Mouse (Mus musculus) Patski (cell line): ENCODE measurements around the gene Arf3. TPM values are rescaled to one million over a fixed set of nuclear protein-coding genes. Genes with fewer than 3 reads are reported as not detected.
"Not testable (repeated sequence)": the region's sequence is repeated elsewhere in the genome, so short reads cannot be mapped to it uniquely, and the experiment has no call there.

ENCODE experiments used
- ATAC-seq: fragments of 100-300 bp; one replicate; pipeline ENCODE4 v1.8.0; 2021
- CTCF ChIA-PET: fragments of 350-600 bp; sonication (Branson Sonifier 250); formaldehyde crosslinking; loops from one replicate; lab custom pipeline; 2022; ENCODE audit warnings: inconsistent platforms; lab: Charles Lee
- POLR2A ChIA-PET: fragments of 350-600 bp; sonication (Branson Sonifier 250); formaldehyde crosslinking; loops from one replicate; lab custom pipeline; 2022; ENCODE audit warnings: antibody characterized with exemption, inconsistent platforms; lab: Charles Lee
- DNase-seq: peaks from one replicate; pipeline ENCODE4 v3.0.0-alpha.2; 2011; ENCODE audit warnings: low read depth, low spot score
- H3K27me3 ChIP-seq: fragments of 371-371 bp; one replicate; pipeline ENCODE4 v1.5.1; 2021
- CTCF ChIP-seq: fragments of 100-300 bp; IDR thresholded peaks from one replicate; pipeline ENCODE4 v1.5.1; 2021
- in situ Hi-C: fragments of 300-500 bp; cut with MboI; formaldehyde crosslinking; loops from 3 replicates; pipeline ENCODE4 v1.11.1; 2018; ENCODE audit warnings: low pct_unique_long_range_greater_than_20kb, mixed read lengths
- polyA plus RNA-seq: library from polyadenylated mRNA; unstranded; gene quantifications from one replicate; pipeline ENCODE4 v1.2.3, GENCODE M21; 2021

The Arf3 gene
- 136 TPM for polyA plus RNA-seq

GRCm38 (mm10) chr15:98762670-98763529 lies at the start of gene Arf3:
Gene Arf3, minus strand, starts transcription at chr15:98763214.
- ATAC-seq (peak; percentile 69), DNase-seq (peak; percentile 68)
- H3K27me3 ChIP-seq: no peaks in the 10 kb centered on the region
- CTCF ChIA-PET: interaction anchor here (0.7 to 0.9 kb wide), 2 partner anchors 11 to 18 kb away, joined by 3 read pairs; no protein-coding TSS in a partner anchor
- POLR2A ChIA-PET: interaction anchor here (0.5 to 1.3 kb wide), 11 partner anchors 8 to 384 kb away, joined by 3 to 7 read pairs (median 4); no protein-coding TSS in a partner anchor
- TF ChIP-seq CTCF: no peak
- in situ Hi-C loops: no loop called here

DNA sequence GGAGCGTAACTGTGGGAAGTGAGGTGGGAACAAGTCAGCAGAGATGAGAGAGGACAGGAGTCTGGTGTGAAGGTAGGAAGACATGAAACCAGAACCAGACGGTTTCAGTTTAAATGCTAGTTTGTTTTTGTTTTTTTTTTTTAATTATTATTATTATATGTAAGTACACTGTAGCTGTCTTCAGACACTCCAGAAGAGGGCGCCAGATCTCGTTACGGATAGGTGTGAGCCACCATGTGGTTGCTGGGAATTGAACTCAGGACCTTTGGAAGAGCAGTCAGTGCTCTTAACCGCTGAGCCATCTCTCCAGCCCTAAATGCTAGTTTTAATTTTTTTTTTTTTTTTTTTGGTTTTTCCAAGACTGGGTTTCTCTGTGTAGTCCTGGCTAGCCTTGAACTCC lies 47.2 kb upstream of the Arf3 start:
- ChIA-PET POLR2A (interaction anchor here (2.0 kb wide), 1 partner anchor 12 kb away, joined by 4 read pairs; no protein-coding TSS in a partner anchor), CTCF (interaction anchor here (1.3 kb wide), 1 partner anchor 11 kb away, joined by 4 read pairs; no protein-coding TSS in a partner anchor)
- in situ Hi-C loops, H3K27me3 ChIP-seq, ATAC-seq, DNase-seq: not testable (repeated sequence)

DNA sequence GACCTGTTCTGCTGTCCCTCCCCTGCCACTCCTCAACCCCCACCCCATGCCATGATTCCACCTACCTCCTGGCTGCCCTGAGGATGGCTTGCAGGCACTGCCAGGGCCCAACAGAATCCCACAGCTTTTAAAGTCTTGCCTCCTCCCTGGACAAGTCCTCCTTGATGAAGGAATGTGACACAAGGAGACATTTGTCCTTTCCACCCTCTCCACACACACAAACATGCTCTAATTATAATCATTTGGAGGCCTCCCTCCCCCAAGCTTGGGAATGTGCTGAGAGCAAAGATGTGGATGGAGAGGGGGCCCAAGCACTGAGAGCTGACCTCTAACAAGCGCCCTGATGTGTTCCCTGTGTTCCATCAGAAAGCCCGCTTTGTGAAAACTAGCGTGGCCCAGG lies 46.4 kb upstream of the Arf3 start, which contains the start of gene Ddn:
TSS of gene Ddn (minus strand) at position 101 of the 400 bp plus-strand sequence.
- DNase-seq: no peak
- POLR2A ChIA-PET: interaction anchor here (0.7 to 2.0 kb wide), 2 partner anchors 12 to 116 kb away, joined by 3 to 4 read pairs; no protein-coding TSS in a partner anchor
- ATAC-seq: no peak
- peaks cover 7% of the 10 kb centered on the region for H3K27me3 ChIP-seq
- in situ Hi-C loops: no loop called here
- no peak for TF ChIP-seq CTCF
- CTCF ChIA-PET: interaction anchor here (2.3 kb wide), 1 partner anchor 21 kb away, joined by 6 read pairs; no protein-coding TSS in a partner anchor

DNA sequence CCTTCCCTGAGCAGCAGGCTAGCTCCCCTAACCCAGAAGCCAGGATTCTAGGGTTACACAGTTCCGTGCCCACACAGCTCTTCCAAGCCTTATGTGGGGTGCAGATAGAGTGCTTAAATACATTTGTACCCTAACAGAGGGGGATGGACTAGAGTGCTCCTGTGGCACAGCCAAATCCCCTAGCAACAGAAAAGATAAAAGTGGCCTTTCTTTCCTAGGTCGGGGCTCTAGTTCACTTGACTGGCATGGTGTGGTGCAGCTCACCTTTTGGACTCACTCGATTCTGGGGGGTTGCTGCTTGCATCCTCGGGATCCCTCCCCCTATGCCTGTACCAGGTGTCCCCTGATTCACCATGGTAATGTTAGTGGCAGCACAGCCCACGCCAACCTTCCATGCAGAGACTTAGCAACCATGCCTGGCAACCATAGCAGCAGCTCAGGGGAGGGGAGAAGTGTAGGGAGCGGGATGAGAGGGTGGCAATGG lies 45.7 kb upstream of the Arf3 start:
- in situ Hi-C loops: no loop called here
- CTCF ChIA-PET: interaction anchor here (1.0 to 2.3 kb wide), 2 partner anchors 16 to 20 kb away, joined by 3 to 6 read pairs; no protein-coding TSS in a partner anchor

GRCm38 (mm10) chr15:98807895-98808650 lies 45.1 kb upstream of the Arf3 start:
- ATAC-seq (no peak), DNase-seq (no peak)
- in situ Hi-C loops: no loop called here
- ChIA-PET POLR2A (interaction anchor here (0.6 kb wide), 1 partner anchor 13 kb away, joined by 4 read pairs; no protein-coding TSS in a partner anchor), CTCF (interaction anchor here (1.0 to 2.3 kb wide), 2 partner anchors 17 to 19 kb away, joined by 3 to 6 read pairs; no protein-coding TSS in a partner anchor)
- TF ChIP-seq CTCF: no peak
- peaks cover 7% of the 10 kb centered on the region for H3K27me3 ChIP-seq

More for the DNA sequence above, 45.7 kb upstream of the Arf3 start:
- ATAC-seq: no peak
- H3K27me3 ChIP-seq: peaks cover 7% of the 10 kb centered on the region
- DNase-seq: no peak
- POLR2A ChIA-PET: interaction anchor here (0.6 to 0.7 kb wide), 2 partner anchors 12 to 115 kb away, joined by 3 to 4 read pairs; no protein-coding TSS in a partner anchor
- no peak for TF ChIP-seq CTCF

DNA sequence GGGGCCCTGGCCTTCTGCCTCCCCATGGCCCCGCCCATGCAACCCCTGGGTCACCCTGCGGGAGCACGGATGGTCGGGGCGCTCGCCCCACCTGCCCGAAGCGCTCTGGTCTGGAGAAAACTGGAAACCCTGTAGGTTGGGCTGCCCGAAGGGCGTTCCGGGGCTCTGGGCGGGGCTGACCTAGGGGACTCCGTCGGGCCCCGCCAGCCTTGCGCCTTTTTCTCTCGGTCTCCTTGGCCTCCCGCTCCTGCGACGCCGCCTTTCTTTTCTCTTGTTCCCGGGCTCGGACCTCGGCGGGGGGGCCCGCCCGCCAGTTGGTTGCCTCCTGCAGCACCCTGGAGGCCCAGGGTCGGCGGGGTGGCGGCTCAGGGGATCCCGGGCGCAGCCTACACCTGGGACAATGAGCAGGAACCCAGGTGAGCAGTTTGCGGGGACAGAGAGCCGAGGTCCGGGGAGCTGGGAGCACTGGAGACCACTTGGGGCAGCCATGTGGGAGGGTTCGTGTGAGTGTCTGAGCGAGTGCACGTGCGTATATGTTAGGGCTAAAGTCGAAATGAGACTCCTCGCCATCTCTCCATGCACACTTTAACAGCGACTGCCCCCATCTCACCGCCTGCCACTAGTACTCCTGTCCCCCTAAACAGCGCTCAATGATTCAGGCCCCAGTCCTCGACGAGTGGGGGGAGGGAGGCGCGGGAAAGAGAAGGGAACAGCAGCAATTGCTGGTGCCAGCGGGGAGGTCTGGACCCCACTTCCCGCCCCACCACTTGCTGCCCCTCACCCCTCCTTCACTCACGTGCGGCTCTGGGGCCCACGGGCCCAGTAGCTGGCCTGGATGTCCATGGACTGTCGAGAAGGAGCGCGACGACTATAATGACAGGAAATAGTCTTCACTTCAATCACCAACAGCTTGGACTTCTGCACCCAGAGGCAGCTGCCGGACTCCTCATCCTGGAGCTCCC lies 44.1 kb upstream of the Arf3 start:
- no peak for DNase-seq
- peaks cover 7% of the 10 kb centered on the region for H3K27me3 ChIP-seq
- TF ChIP-seq CTCF: no peak

DNA sequence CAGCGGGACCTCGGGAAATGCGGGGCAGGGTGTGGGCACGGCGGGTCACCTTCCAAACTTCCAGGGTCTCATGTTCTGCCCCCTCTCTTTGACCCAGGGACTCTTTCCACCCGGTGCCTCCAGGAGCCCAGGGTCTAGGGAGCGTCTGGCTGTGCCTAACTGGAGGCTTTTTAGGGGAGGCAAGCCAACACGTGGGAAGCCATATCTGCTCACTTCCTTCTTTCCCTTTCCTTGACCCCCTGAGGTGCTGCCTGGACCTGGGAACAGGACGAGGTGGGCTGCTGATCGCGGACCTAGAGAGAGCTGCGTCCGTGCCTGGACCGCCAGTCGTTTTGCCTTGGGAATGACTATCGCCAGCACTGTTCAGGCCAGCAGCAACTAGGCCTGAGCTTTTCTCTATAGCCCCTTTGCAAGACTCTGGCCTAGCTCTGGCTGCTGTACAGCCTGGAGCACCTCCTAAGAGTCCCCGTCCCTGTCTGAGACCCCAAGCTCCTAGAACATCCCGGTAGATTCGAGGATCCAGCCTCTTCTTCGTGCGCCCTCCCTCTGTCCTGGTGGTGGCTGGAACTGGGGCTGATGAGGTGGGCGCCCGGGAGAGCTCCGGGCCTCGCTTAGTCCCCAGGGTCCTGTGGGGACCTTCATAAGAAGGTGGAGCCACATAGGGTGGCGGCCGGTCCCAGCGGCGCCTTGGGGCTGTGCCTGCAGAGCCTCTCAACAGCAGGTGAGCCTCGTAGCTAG lies 43.2 kb upstream of the Arf3 start:
- in situ Hi-C loops: no loop called here
- H3K27me3 ChIP-seq: peaks cover 10% of the 10 kb centered on the region
- CTCF ChIA-PET: no interaction called here
- TF ChIP-seq CTCF: no peak
- POLR2A ChIA-PET: no interaction called here
- ATAC-seq: no peak
- no peak for DNase-seq

More for the DNA sequence above, 44.1 kb upstream of the Arf3 start:
- CTCF ChIA-PET: interaction anchor here (2.3 kb wide), 1 partner anchor 18 kb away, joined by 6 read pairs; no protein-coding TSS in a partner anchor
- no peak for ATAC-seq
- POLR2A ChIA-PET: no interaction called here
- in situ Hi-C loops: no loop called here

DNA sequence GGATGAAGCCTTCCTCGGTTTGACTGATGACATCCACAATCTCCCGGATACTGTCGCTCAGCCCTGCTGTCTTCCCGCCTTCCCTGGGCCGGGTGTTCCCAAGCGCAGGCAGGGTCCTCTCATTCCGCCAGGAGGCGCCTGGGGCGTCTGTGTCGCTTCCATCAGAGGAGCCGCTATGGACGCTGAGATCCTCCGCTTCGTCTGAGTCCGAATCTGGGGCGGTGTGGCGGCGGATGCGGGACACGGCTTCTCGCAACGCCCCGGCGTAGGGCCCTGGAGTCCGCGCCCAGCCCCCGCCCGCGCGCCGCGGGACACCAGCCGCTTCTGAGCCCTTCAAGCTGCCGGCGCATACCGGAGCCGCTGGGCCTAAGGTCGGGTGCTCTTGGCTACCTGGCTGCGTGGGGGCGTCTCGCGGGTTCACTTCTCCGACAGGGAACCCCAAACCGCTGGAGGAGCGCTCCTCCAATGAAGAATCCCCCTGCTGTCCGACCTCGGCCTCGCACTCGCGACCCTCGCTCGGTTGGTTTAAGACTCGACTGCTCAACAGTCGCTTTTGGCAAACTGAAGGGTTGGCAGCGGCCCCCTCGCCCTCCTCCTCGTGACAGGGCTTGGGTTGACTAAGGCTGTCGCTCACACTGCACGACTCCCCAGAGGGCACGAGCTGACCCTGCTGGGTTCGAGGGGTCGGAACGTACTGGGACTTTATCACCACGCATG lies 42.5 kb upstream of the Arf3 start:
- ChIA-PET CTCF (no interaction called here), POLR2A (no interaction called here)
- H3K27me3 ChIP-seq: peaks cover 12% of the 10 kb centered on the region
- no peak for TF ChIP-seq CTCF
- in situ Hi-C loops: no loop called here
- DNase-seq (no peak), ATAC-seq (no peak)
